In genomic region chr16:26612499-26613220, GRCm38 (mm10) we compare ENCODE assay signal across 16 mouse cellular contexts. TPM values are rescaled to one million over a fixed set of nuclear protein-coding genes. Genes with fewer than 3 reads are reported as not detected.
DNase-seq lines count a peak whose midpoint lies in the region; ATAC-seq lines count a peak whose summit lies in the region.
"Had no signal": no experiment of that assay in that cellular context is flagged by ENCODE, and none has a peak within 500 bp of the region (broad histone marks: within the 10 kb centered on the region; RNA-seq: fewer than 3 reads in every experiment).

No protein-coding gene starts in this region.

- ATAC-seq in frontal cortex, adult (ENCODE audit: low TSS enrichment) = peak; percentile 86
- ATAC-seq: forebrain, embryonic 16.5 days; lung, postnatal 0 days had no signal

- intact Hi-C loops in left cerebral cortex, postnatal 10 days (cut with DNase I) = no loop called here
- intact Hi-C loops in left cerebral cortex, postnatal 36 days (cut with DNase I) = no loop called here
- intact Hi-C loops in left cerebral cortex, postnatal 4 days (cut with DNase I) = no loop called here

- no peak for DNase-seq in frontal cortex, postnatal 14 days (ENCODE audit: low spot score in 2 of 2)
- DNase-seq in left cerebral cortex, postnatal 10 days (ENCODE audit: extremely low spot score in 1 of 2, low spot score in 2 of 2) = peak; percentile 13 to 49
- no peak for DNase-seq in left cerebral cortex, postnatal 36 days (ENCODE audit: low spot score in 2 of 2)
- DNase-seq in cerebellum, postnatal 25 days = peak; percentile 12 to 55
- peak; percentile 55 for DNase-seq in left cerebral cortex, postnatal 4 days
- DNase-seq in gastrocnemius, postnatal 4 days (ENCODE audit: low spot score in 2 of 2) = no peak
- DNase-seq: adrenal gland, adult 2 months; embryo, embryonic 11 days; gastrocnemius, postnatal 10 days; heart, adult 18-20 months; heart, postnatal 36 days; kidney, adult 18-20 months; thymus, postnatal 14 days had no signal

RNA-seq across cellular contexts. Expression of gene Il1rap, which starts 31.2 kb away (rescaled TPM):
- 10 to 100 TPM; 21.9 to 24.4 TPM for total RNA-seq in left cerebral cortex, postnatal 10 days (2021)
- 10 to 100 TPM; 36.1 to 43.4 TPM for total RNA-seq in left cerebral cortex, postnatal 36 days (2021)
- 10 to 100 TPM; 13.8 to 14.7 TPM for total RNA-seq in left cerebral cortex, postnatal 4 days (2021)
- 1 to 10 TPM; 6.8 to 7.0 TPM for total RNA-seq in gastrocnemius, postnatal 4 days (2021)

Comparison
In these comparisons a context has a peak if more than half of its experiments do, and no peak if none do; other contexts are left out.
1. DNase-seq: peak in left cerebral cortex, postnatal 10 days (2 of 2), cerebellum, postnatal 25 days (2 of 2) and left cerebral cortex, postnatal 4 days (single experiment); none in frontal cortex, postnatal 14 days (0 of 2), left cerebral cortex, postnatal 36 days (0 of 2) and gastrocnemius, postnatal 4 days (0 of 2).